Mouse (Mus musculus): Measurements from ENCODE around the gene Meis1. TPM values are rescaled to one million over a fixed set of nuclear protein-coding genes. Genes with fewer than 3 reads are reported as not detected.

Gene Meis1
- polyA plus RNA-seq, 1 experiment from 2014 or later: 153 TPM

DNA sequence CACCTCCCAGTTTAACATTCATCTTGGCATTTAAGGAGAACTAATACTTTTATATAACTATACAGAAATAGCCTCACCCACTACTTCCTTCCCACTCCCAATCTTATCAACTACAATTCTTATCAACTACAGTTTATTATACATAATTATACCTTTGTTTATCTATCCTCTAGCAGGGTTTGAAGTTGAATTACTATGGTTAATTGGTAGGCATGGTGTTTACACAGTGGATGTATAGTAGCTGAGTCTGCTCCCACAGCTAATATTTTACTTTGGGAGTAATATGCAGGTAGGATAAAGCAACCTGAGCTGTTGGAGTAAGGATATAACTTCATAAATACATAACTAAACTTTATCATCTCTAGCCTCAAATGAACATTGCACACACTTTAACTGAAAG, 188.7 kb downstream of the Meis1 start:
- Histone ChIP-seq H3K36me3 (ENCODE audit: control insufficient read depth, insufficient read depth, low read length) (no peaks in the 10 kb centered on the region), H3K27ac (ENCODE audit: low read length) (no peak overlapping the region), H3K9ac (ENCODE audit: low read length) (no peak overlapping the region), H3K4me1 (ENCODE audit: control insufficient read depth, insufficient read depth, low read length) (no peaks in the 10 kb centered on the region), H3K4me3 (replicated peaks; ENCODE audit: low read length) (no peak overlapping the region), H3K27me3 (ENCODE audit: control insufficient read depth, insufficient read depth, low read length) (no peaks in the 10 kb centered on the region), H3K9me3 (replicated peaks; ENCODE audit: control insufficient read depth, low read length) (no peaks in the 10 kb centered on the region), H3K4me2 (ENCODE audit: low read depth, low read length) (no peak overlapping the region)
- no peak for ATAC-seq (ENCODE audit: insufficient read depth, low FRiP score)

All from stomach, embryonic 16.5 days (tissue).